Mouse (Mus musculus) spleen, postnatal 4 days (tissue): ENCODE results near the gene Dip2a.

Experiments
- DNase-seq, 2 experiments: peaks; one replicate each; pipeline ENCODE4 v3.0.0; 2022; ENCODE audit warnings: low spot score in 2 of 2

The Dip2a gene

DNA sequence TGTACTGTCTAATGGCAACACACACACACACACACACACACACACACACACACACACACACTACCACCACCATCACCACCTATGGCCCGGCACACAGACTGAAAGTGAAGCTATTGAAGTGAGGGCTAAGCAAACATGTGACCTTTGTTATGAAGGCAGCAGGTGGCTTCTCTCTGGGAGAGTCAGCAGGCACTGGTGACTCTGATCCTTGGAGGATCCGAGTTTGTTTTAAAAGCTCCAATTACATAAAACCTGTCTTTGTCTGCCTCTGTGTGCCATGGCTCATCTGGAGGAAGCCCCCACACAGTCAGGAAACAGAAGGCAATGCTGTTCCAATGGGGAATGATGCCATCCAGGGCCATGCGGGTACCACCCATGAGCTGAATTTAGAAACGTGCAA lies 98.5 kb downstream of the Dip2a start:
- DNase-seq: no peak

DNA sequence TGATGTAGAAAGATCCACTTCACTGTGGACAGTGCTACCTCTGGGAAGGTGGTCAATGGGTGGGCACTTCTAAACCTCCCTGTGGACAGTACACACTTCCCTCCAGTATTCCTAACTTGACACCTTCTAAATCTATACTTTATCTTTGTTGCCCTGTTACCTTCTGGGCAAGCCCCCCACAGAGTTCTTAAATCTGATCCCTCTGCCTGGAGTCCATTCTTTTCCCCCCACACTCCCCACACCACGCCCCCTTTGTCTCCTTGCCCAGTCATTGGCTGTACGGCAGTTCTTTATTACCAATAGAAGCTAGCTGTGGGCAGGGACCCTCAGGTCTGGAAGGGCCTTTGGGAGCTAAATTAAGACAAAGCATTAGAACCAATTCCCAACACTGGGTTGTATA lies 100.0 kb downstream of the Dip2a start:
- no peak for DNase-seq

- no peak for DNase-seq
Observed at GRCm38 (mm10) chr10:76239401-76239800, 105.7 kb downstream of the Dip2a start.

GRCm38 (mm10) chr10:76237341-76238225 lies 107.5 kb downstream of the Dip2a start, which contains the start of gene Prmt2:
Gene Prmt2 (minus strand): TSS chr10:76237865.
- DNase-seq: peak; percentile 83 to 93

GRCm38 (mm10) chr10:76229627-76230026 lies 115.5 kb downstream of the Dip2a start:
- DNase-seq: no peak

GRCm38 (mm10) chr10:76225944-76226343 lies 119.1 kb downstream of the Dip2a start:
- DNase-seq: no peak

DNA sequence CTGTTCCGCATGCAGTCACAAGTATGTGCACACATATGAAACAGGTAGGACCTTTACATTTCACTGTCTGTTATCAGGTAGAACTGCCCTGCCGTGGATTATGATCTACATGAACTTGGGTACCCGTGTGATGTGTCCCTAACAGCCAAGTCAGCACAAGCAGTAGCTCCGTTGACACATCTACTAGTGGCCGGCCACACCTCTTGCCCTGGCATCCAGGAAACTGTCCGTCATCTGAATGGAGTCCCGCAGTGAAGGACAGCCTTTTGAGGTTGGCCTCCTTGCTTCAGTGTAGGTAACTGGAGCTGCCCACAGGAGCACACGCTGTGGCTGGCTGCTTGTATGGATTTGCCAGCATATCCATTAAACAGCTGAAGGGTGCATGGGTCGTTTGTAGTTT lies 126.9 kb downstream of the Dip2a start:
- peak in 1 of 2 experiments; percentile 30 for DNase-seq

GRCm38 (mm10) chr10:76217056-76217455 lies 128.0 kb downstream of the Dip2a start:
- DNase-seq: no peak

GRCm38 (mm10) chr10:76214161-76214560 lies 130.9 kb downstream of the Dip2a start:
- DNase-seq: peak in 1 of 2 experiments; percentile 39

GRCm38 (mm10) chr10:76212121-76212520 lies 133.0 kb downstream of the Dip2a start:
- peak in 1 of 2 experiments; percentile 36 for DNase-seq

- peak in 1 of 2 experiments; percentile 36 for DNase-seq
Observed at GRCm38 (mm10) chr10:76210806-76211205, 134.3 kb downstream of the Dip2a start.
